Mouse (Mus musculus): Measurements from ENCODE around the gene Rec114. TPM values are rescaled to one million over a fixed set of nuclear protein-coding genes. Genes with fewer than 3 reads are reported as not detected.

Gene Rec114
- total RNA-seq, 2 experiments from 2014 or later = 1.5 TPM; not detected in 1

DNA sequence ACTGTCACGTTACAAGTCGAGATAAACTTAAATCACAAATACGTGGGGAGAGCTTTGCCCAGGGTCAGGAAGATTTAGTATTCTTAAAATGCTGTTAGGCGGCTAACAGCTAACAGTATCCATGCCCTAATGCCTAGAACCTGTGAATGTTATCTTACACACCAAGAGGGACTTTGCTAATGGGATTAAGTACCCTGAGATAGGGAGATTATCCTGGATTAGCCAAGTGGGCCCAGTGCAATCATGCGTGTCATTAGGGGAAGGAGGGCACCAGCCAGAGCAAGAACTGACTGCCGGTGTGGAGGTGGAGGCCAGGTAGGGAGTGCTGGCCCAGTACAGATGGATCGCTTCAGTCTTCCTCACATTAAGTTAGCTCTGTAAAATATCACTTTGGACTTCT, 22.7 kb downstream of the Rec114 start:
- intact Hi-C loops (cut with DNase I) = no loop called here
- no peak for DNase-seq (ENCODE audit: extremely low spot score in 1 of 2, low spot score in 2 of 2)

DNA sequence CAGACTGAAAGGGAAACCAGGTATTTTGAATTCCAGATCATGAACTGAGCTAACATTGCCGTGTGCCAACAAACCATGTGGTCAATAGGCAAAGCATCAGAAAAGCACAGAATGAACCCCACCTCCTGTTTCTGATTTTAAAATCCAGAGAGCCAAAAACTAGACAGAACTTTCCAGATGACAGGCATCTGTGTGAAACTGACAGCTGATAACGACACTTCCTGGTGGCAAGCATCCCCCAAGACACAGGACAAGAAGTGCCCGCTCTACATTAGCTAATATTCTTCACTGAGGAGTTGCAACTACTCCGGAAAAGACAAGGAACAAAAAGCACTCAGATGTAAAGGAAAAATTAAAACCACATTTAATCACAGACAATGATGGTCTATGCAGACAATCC, 23.6 kb downstream of the Rec114 start:
- DNase-seq (ENCODE audit: extremely low spot score in 1 of 2, low spot score in 2 of 2) = no peak
- intact Hi-C loops (cut with DNase I) = no loop called here

DNA sequence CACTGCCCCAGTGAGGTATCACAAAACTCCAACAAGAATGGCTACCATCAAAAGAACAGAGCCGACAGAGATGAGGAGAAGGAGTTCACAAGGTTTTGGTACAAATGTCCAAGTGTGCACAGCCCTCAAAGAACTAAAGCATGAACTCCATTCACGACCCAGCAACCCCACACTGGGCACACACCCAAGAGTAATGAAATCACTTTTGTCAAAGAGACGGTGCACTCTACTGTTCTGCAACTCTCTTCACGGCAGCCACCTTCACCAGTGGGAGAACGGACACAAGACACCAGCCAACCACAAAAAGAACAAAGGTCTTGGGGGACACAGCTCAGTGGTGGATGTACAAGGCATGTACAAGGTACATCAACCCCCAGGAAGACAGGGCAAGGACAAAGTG, 24.3 kb downstream of the Rec114 start:
- intact Hi-C loops (cut with DNase I) = no loop called here
- no peak for DNase-seq (ENCODE audit: extremely low spot score in 1 of 2, low spot score in 2 of 2)

DNA sequence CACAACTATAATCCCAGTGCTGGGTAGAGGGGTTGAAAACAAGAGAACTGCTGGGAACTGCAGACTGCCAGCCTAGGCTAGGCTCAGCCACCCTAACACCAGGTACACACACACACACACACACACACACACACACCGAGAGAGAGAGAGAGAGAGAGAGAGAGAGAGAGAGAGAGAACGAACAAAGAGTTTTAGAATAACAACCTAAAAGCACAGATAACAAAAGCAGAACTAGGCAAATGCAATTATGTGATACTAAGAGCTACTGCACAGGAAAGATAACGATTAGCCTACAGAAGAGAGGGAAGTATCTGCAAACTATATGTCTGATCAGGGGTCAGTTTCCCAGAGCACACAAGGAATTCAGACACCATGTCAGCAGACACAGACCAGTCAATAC, 24.8 kb downstream of the Rec114 start:
- intact Hi-C loops (cut with DNase I) = no loop called here
- DNase-seq (ENCODE audit: extremely low spot score in 1 of 2, low spot score in 2 of 2) = no peak

DNA sequence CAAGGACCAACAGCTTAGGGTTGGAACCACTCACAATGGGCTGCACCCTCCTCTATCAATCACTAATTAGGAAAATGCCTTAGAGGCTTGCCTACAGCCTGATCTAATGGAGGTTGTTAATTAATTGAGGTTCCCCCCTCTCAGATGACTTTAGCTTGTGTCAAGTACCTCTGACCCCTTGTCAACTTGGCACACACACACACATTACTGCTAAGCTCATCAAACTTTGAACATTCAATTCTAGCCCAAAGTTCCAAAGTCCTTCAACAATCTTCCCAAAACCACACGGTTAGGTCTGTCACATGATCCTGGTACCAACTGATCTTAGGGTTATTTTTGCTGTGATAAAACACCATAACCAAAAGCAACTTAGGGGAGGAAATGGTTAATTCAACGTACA, 26.9 kb downstream of the Rec114 start:
- intact Hi-C loops (cut with DNase I) = no loop called here
- DNase-seq (ENCODE audit: extremely low spot score in 1 of 2, low spot score in 2 of 2) = no peak

DNA sequence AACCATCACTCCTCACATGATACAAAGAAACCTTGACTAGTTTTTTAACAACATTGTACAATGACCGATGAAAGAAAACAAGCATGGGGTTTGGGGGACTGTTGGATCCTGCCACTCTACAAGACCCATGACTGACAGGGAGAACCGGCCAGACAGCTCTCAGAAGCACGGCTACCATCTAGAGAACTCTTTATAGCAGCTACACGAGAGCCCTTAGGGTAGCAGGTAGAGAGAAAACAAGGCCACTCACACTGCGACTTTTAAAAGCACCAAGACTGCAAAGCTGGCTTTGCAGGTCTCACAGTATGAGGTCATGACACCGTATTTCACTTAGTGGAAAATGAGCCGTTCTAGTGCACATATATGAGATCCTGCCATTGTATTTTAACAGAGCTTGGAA, 33.1 kb downstream of the Rec114 start:
- intact Hi-C loops (cut with DNase I) = loop anchor here (5.0 kb wide), 1 partner anchor 162 kb away; no protein-coding TSS in a partner anchor
- DNase-seq (ENCODE audit: extremely low spot score in 1 of 2, low spot score in 2 of 2) = no peak

DNA sequence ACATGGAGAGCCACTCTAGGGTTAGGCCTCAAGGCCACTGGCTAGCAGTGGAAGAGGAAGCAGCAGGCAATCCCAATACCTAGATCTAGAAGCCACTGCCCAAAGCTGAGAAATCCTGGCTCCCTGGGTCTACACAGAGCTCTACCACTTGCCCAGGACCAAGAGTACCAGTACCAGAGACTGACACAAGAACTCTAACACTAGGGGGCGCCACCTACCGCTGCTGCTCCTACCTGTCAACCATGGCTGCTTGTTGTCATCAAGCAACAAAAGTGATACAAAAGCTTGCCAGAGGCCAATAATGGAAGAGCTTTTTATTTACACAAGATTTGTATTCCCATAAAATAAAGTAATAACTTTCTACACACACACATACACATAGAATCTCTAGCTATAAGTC, 33.8 kb downstream of the Rec114 start:
- intact Hi-C loops (cut with DNase I) = loop anchor here (5.0 kb wide), 1 partner anchor 162 kb away; no protein-coding TSS in a partner anchor
- DNase-seq (ENCODE audit: extremely low spot score in 1 of 2, low spot score in 2 of 2) = peak; percentile 25 to 74

DNA sequence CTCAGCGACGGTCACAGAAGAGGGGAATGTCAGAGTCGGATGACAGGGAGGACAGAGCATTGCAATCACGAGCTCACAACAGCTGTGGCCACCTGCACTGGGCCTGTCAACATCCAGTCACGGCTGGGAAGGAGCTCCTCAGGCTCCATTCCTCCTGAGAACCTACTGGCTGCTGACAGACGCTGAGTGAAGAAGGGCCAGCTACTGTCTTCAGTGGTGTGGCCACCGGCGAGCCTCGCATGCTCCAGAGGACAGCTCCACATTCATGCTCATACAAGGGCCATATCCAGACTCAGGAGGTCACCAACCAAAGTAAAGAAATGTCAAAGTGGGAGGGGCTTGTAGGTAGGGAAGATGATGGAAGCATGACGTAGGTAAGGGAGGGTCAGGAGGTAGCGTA, 36.0 kb downstream of the Rec114 start:
- DNase-seq (ENCODE audit: extremely low spot score in 1 of 2, low spot score in 2 of 2) = no peak
- intact Hi-C loops (cut with DNase I) = no loop called here

DNA sequence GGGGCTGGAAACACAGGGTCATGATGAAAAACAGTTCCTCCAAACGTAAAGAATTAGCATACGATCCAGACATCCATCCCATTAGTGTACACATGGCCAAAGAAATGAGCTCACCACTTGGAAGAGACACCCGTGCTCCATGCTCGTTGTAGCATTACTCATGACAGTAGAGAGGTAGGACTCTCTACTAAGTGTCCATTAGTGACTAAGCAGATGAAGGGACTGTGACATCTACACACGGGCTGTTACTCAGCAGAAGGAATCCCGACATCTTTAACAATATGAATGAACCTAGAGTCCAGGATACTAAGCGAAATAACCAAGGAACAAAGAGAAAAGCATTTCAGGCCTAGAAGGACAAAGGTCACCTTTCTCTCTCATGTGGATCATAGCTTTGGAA, 37.7 kb downstream of the Rec114 start:
- intact Hi-C loops (cut with DNase I) = no loop called here

DNA sequence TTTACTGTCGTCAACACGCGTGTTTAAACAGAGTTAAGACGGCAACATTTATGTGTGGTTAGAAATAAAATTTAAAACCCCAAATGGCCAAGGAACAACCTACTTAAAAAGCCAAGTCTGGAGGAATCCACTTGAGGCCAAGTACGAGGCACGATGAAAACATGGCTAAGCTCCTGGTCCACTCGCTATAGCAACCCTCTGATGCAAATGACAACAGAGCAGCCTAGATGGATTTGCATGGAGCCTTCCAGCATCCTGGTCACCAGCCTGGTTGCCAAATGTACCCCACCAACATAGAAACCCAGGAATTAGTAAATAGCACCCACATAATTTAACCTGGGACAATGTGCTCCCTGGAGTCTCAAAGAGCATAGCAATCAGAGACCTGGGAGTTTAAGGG, 40.0 kb downstream of the Rec114 start:
- intact Hi-C loops (cut with DNase I) = no loop called here
- DNase-seq (ENCODE audit: extremely low spot score in 1 of 2, low spot score in 2 of 2) = no peak

More for the DNA sequence above, 37.7 kb downstream of the Rec114 start:
- no peak for DNase-seq (ENCODE audit: extremely low spot score in 1 of 2, low spot score in 2 of 2)

DNA sequence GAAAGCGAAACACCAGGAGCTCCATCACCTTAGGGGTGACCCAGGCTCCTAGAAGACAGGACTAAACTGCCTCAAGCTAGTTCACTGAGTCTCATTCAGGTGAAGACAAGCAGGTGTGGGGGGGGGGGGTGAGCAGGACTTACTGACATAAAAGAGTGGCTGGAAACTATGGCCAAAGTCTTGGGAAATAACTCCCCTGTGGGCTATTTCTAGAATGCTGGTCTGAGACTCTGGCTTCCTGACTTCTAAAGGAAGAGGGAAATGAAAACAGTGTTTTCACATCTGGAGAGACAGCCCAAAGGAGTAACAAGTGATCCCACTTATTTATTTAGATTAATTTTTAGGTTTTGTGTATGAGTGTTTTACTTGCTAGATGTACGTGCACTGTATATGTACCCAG, 42.0 kb downstream of the Rec114 start:
- intact Hi-C loops (cut with DNase I) = no loop called here
- no peak for DNase-seq (ENCODE audit: extremely low spot score in 1 of 2, low spot score in 2 of 2)

DNA sequence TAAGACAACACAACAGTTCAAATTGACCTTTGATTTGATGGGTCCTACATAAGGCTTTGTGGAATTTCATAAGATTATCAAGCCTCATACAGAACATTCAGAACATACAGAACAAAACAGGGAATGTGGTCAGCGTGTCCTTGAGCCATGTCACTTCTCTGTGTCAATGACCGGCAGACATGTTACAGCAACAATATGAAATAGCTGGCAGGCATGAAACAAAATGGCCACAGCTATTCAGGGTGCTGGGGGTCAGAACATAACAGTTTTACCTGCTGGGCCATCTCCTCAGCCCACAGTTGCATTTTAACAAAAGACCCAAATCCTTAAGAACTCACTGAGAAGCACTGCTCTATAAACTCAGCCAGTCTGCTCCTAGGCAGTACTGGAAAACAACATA, 45.3 kb downstream of the Rec114 start:
- DNase-seq (ENCODE audit: extremely low spot score in 1 of 2, low spot score in 2 of 2) = no peak
- intact Hi-C loops (cut with DNase I) = no loop called here

DNA sequence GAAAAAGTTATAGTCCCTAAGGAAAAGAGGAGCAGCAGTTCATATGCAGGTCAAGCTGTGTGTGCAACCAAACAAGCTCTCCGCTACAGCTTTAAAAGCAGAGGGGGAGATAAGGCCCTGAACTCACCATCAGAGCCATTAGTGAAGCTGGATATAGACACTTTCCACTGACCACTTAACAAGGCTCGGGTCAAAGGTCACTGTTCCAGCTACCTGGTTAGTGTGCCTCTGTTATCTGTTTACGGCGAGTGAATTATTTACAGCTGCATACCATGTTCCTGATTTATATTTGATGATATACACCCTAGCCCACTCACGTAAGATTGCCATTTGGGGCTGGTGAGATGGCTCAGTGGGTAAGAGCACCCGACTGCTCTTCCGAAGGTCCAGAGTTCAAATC, 52.3 kb downstream of the Rec114 start:
- intact Hi-C loops (cut with DNase I) = no loop called here
- no peak for DNase-seq (ENCODE audit: extremely low spot score in 1 of 2, low spot score in 2 of 2)

DNA sequence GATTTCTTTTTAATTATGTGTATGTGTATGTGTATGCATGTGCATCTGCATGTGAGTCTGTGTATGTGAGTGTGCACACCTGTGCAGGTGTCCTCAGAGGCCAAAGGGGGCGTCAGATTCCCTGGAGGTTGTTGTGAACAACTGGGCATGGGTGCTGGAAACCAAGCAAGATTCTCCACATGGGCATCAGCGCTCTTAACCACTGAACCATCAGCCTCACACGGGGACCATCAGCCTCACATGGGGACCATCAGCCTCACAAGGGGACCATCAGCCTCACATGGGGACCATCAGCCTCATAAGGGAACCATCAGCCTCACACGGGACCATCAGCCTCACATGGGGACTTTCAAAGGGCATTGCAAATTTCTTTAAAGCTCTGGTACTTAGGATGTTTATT, 53.1 kb downstream of the Rec114 start:
- DNase-seq (ENCODE audit: extremely low spot score in 1 of 2, low spot score in 2 of 2) = no peak
- intact Hi-C loops (cut with DNase I) = no loop called here

DNA sequence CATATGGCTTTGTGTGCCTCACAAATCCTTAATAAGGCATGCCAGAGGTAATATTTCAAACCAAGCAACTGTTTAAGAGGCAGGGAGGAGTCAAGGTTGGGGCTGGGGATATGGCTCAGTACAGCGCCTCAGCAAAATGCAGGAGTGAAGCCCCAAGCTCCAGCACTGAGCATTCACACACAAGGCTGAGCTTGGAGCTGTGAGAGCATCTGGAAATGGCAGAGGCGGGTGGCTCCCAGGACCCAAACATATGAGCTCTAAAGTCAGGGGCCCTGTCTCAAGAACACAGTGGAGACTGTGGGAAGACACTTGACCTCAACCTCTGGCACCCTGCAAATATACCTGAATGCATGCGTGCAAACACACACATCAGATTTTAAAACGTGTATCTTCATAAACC, 55.7 kb downstream of the Rec114 start:
- intact Hi-C loops (cut with DNase I) = no loop called here
- no peak for DNase-seq (ENCODE audit: extremely low spot score in 1 of 2, low spot score in 2 of 2)

DNA sequence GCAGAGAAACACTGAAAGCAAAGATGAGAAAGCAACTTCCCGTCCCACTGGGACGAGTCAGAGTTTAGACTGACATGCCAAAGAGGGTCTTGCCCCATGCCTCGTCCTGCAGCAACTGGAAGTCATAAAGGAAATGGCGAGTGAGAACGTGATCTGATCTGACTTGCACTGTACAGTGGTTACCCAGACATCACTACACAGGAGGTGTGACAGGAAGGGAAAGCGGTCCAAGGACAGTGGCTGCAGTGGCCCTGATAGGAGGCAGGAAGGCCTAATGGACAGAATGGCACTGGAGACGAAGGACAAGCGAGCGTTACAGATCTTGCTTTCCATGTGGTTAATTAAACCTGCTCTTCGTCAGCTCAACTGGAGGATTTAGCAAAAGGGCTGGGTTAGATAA, 58.5 kb downstream of the Rec114 start:
- intact Hi-C loops (cut with DNase I) = no loop called here

DNA sequence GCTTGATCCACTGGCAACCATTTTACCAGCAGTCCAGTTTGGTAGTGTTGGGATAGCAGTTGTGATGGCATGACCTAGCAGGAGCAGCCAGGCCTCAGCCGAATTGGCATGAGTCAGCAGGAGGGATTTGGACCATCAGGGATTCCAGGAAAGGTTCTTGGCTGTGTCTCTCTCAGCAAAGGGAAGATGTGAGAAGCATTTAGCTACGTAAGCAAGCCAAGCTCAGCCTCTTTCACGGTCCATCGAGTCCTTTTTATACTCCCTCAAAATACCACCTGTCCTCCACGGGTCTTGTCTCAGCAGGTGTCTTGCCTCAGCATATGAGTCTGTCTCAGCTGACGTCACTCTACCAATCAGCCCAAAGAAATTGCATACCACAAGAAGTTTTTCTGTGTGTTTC, 60.4 kb downstream of the Rec114 start:
- intact Hi-C loops (cut with DNase I) = no loop called here
- no peak for DNase-seq (ENCODE audit: extremely low spot score in 1 of 2, low spot score in 2 of 2)

More for the DNA sequence above, 58.5 kb downstream of the Rec114 start:
- DNase-seq (ENCODE audit: extremely low spot score in 1 of 2, low spot score in 2 of 2) = no peak

DNA sequence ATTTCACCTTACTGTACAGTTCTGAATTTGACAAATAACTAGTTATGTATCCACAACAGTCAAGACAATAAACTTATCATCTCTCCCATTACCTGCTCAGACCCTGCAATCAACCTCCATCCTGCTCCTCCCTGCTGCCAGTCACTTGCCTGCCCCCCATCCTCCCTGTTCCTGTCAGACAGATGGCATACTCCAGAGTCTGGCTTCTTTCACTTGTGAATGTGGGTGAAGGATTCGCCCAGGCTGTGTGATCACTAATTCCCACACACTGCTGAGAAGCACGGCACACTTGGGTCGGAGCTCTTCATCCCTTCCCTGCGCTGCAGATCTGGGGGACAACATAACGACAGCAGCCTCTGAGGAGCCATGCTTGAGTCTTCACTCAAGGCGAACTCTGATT, 61.7 kb downstream of the Rec114 start:
- DNase-seq (ENCODE audit: extremely low spot score in 1 of 2, low spot score in 2 of 2) = no peak
- intact Hi-C loops (cut with DNase I) = no loop called here

DNA sequence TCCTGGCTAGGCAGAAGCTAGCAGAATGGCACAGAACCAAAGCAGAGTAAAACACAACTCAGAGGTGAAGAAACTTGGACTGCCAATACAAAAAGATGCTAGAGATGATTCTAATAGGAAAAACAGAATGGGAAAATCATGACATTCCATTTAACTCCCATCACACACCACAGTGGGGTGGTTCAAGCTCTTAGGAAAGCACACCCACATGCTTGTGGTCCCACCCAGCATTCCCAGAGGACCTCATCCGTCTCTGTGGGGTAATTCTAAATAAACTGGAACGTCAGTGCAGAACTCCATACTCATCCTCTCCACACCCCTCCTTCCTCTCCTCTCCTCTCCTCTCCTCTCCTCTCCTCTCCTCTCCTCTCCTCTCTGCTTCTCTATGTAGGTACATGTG, 62.4 kb downstream of the Rec114 start:
- DNase-seq (ENCODE audit: extremely low spot score in 1 of 2, low spot score in 2 of 2) = no peak
- intact Hi-C loops (cut with DNase I) = no loop called here

DNA sequence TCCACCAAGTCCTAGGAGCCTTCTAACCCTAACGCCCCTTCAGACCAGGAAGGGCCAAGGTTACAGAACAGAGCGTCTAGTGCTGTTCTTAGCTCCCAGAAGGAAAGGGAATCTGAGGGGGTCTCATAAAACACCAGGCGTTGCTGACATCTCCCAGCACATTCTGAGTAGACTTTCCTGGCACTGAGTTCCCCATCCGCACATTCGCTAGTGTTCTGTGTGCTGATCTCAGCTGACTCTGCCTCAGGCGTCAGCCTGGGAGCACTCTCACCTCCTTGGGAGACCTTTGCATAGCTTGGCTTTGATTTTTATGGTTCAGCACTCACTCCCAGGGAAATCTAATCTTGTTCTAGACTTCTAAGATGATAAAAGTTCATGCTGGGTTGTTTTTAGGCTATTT, 68.4 kb downstream of the Rec114 start:
- intact Hi-C loops (cut with DNase I) = no loop called here
- no peak for DNase-seq (ENCODE audit: extremely low spot score in 1 of 2, low spot score in 2 of 2)

DNA sequence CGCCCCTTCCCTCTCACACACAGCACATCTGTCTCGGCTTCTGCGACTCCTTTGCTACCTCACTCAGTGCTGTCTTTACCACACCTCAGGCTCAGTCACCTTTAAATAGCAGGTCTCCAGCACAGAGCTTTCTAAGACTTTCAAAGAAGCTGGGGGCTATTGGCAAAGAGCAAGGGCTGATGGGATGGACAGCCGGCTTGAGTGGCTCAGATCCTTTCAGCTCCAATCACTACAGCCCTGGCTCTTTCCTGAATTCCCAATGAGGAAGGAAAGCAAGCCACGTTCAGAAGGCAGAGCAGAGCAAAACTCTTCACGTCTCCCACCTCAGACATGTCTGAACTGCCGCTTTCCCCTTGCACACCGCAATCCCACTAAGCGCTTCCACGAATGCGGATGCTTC, 69.0 kb downstream of the Rec114 start:
- DNase-seq (ENCODE audit: extremely low spot score in 1 of 2, low spot score in 2 of 2) = no peak
- intact Hi-C loops (cut with DNase I) = no loop called here

DNA sequence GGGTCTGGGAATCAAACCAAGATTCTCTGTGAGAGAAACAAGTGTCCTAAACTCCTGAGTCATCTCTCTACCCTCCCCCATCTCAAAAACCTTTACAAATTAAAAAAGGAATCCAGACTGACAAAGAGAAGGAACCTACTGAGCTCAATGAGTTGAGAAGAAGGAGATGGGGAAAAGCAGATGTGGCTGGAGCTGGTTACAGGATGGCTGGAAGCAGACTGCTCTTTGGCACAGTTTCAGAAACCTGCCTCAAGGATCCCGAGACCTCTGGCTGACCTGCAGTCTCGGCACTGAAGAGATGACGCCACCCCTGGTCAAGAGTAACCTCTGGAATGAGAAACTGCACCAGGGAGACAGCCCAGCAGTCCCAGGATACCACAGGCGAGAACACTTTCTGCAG, 71.3 kb downstream of the Rec114 start:
- intact Hi-C loops (cut with DNase I) = no loop called here
- DNase-seq (ENCODE audit: extremely low spot score in 1 of 2, low spot score in 2 of 2) = no peak

All from left cerebral cortex, postnatal 10 days (tissue).